ENCODE assay signal across 18 mouse cellular contexts in genomic region chr17:44438526-44438925, GRCm38 (mm10).
"Had no signal": no experiment of that assay in that cellular context is flagged by ENCODE, and none has a peak within 500 bp of the region (broad histone marks: within the 10 kb centered on the region; RNA-seq: fewer than 3 reads in every experiment).

No protein-coding gene starts in this region.

- DNase-seq: kidney, postnatal 25 days; layer of hippocampus, adult 9-11 months; liver, embryonic 13.5 days; lung, embryonic 14.5 days; right cerebral cortex, adult 18-20 months; right cerebral cortex, postnatal 14 days; right cerebral cortex, postnatal 4 days; thymus, adult 2 months; thymus, postnatal 36 days had no signal

- H3K27me3 ChIP-seq: liver, embryonic 13.5 days; midbrain, embryonic 13.5 days had no signal

- H3K4me3 ChIP-seq: layer of hippocampus, adult 2 months; liver, embryonic 13.5 days; megakaryocyte, embryonic 14.5 days; midbrain, embryonic 10.5 days; midbrain, embryonic 13.5 days had no signal

- H3K36me3 ChIP-seq: liver, embryonic 13.5 days; midbrain, embryonic 10.5 days; midbrain, embryonic 13.5 days had no signal

- H3K27ac ChIP-seq: kidney, postnatal 0 days; layer of hippocampus, adult 2 months; liver, embryonic 13.5 days; macrophage; midbrain, embryonic 10.5 days; midbrain, embryonic 13.5 days; stomach, postnatal 0 days had no signal

- ATAC-seq: lung, postnatal 0 days; midbrain, embryonic 13.5 days; midbrain, embryonic 16.5 days had no signal

- H3K9me3 ChIP-seq: liver, embryonic 13.5 days; megakaryocyte, embryonic 14.5 days; midbrain, embryonic 10.5 days; midbrain, embryonic 13.5 days had no signal

- H3K4me2 ChIP-seq: liver, embryonic 13.5 days; lung, embryonic 14.5 days; midbrain, embryonic 13.5 days had no signal

- H3K9ac ChIP-seq: liver, embryonic 13.5 days; lung, embryonic 14.5 days; midbrain, embryonic 13.5 days had no signal

- H3K4me1 ChIP-seq: liver, embryonic 13.5 days; midbrain, embryonic 13.5 days had no signal
